Mouse (Mus musculus): ENCODE results near the gene Prkd2.

Gene Prkd2

GRCm38 (mm10) chr7:16916342-16917265 lies 73.9 kb downstream of the Prkd2 start:
- DNase-seq (ENCODE audit: low spot score in 2 of 2): no peak

GRCm38 (mm10) chr7:16917447-16917846 lies 74.7 kb downstream of the Prkd2 start:
- no peak for DNase-seq (ENCODE audit: low spot score in 2 of 2)

- DNase-seq (ENCODE audit: low spot score in 2 of 2): no peak
These were observed 75.3 kb downstream of the Prkd2 start for GRCm38 (mm10) chr7:16918014-16918413.

GRCm38 (mm10) chr7:16918670-16919069 lies 76.0 kb downstream of the Prkd2 start:
- no peak for DNase-seq (ENCODE audit: low spot score in 2 of 2)

- DNase-seq (ENCODE audit: low spot score in 2 of 2): no peak
These were observed 76.9 kb downstream of the Prkd2 start for GRCm38 (mm10) chr7:16919395-16920149.
